Mouse (Mus musculus): Measurements from ENCODE around the gene Scimp.

GRCm38 (mm10) chr11:70842983-70843382 lies 30.6 kb upstream of the Scimp start:
- TF ChIP-seq POLR2A (IDR thresholded peaks at IDR 0.05; ENCODE audit: borderline replicate concordance, extremely low read depth, low read depth, low read length), result no peak
- TF ChIP-seq CTCF (IDR thresholded peaks at IDR 0.05; ENCODE audit: insufficient read depth, low read length), result no peak

All from lung, adult 2 months (tissue).